Mouse (Mus musculus) neural tube, embryonic 11.5 days (tissue): Measurements from ENCODE around the gene Mndal. TPM values are rescaled to one million over a fixed set of nuclear protein-coding genes. Genes with fewer than 3 reads are reported as not detected.
"Not testable (repeated sequence)": the region's sequence is repeated elsewhere in the genome, so short reads cannot be mapped to it uniquely, and the experiment has no call there.

Experiments
- ATAC-seq: fragments of 200-750 bp; cut with Nextera tagmentation; 2 replicates; pipeline ENCODE4 v1.8.0; 2017; ENCODE audit warnings: moderate number of reproducible peaks, mild to moderate bottlenecking, moderate TSS enrichment, moderate library complexity; ENCODE audit not compliant: insufficient read depth, low FRiP score, low TSS enrichment
- DNase-seq: peaks from one replicate; pipeline ENCODE4 v3.0.0-alpha.2; 2015; ENCODE audit warnings: low spot score
- H3K27ac ChIP-seq: fragments of 300-500 bp; sonication (generic); 2 replicates; pipeline ENCODE4 v1.5.1; 2014; ENCODE audit warnings: low read depth, mild to moderate bottlenecking, low read length
- H3K27me3 ChIP-seq: fragments of 300-500 bp; sonication (generic); 2 replicates; pipeline ENCODE4 v1.6.1; 2014; ENCODE audit warnings: mild to moderate bottlenecking, low read length, mixed read lengths; ENCODE audit not compliant: control insufficient read depth, insufficient read depth
- H3K36me3 ChIP-seq: fragments of 300-500 bp; sonication (generic); 2 replicates; pipeline ENCODE4 v1.6.1; 2014; ENCODE audit warnings: mild to moderate bottlenecking, low read length, moderate library complexity, mixed read lengths; ENCODE audit not compliant: control insufficient read depth, insufficient read depth
- H3K4me1 ChIP-seq: fragments of 300-500 bp; sonication (generic); 2 replicates; pipeline ENCODE4 v1.6.1; 2014; ENCODE audit warnings: low read length, mixed read lengths; ENCODE audit not compliant: control insufficient read depth, insufficient read depth
- H3K4me2 ChIP-seq: fragments of 300-500 bp; sonication (generic); 2 replicates; pipeline ENCODE4 v1.6.1; 2014; ENCODE audit warnings: low read depth, mild to moderate bottlenecking, moderate library complexity
- H3K4me3 ChIP-seq: fragments of 300-500 bp; sonication (generic); 2 replicates; pipeline ENCODE4 v1.5.1; 2014; ENCODE audit warnings: low read depth, low read length
- H3K9ac ChIP-seq: fragments of 300-500 bp; sonication (generic); 2 replicates; pipeline ENCODE4 v1.6.1; 2014; ENCODE audit warnings: mild to moderate bottlenecking, low read length
- H3K9me3 ChIP-seq: fragments of 300-500 bp; sonication (generic); 2 replicates; pipeline ENCODE4 v1.6.1; 2016; ENCODE audit warnings: low read length; ENCODE audit not compliant: control insufficient read depth
- WGBS: fragments of 180-500 bp; shearing (Covaris S2); extraction: QIAGEN DNeasy Blood & Tissue Kit; methylation state at CpG from one replicate; pipeline ENCODE4 v1.1.7; 2014; 5-methylcytosine and 5-hydroxymethylcytosine counted together
- polyA plus RNA-seq: library from polyadenylated mRNA; unstranded; fragments of >200 nt; fragmentation: Nextera tagmentation; extraction: Ambion mirVana; gene quantifications from 2 replicates; pipeline ENCODE4 v1.2.1, GENCODE M21; 2014

Gene Mndal
- 0.42 and 0.48 TPM in 2 replicates for polyA plus RNA-seq

GRCm38 (mm10) chr1:173941924-173942779, at the start of gene Mndal, which contains the start of gene Ifi203:
TSS of gene Mndal (minus strand) at chr1:173942491.
TSS of gene Ifi203 (minus strand) at chr1:173942672.
- not testable (repeated sequence) for H3K4me1 ChIP-seq, H3K27ac ChIP-seq, DNase-seq, H3K4me2 ChIP-seq, H3K9me3 ChIP-seq, H3K9ac ChIP-seq, ATAC-seq, H3K36me3 ChIP-seq, H3K4me3 ChIP-seq, H3K27me3 ChIP-seq
- 76% methylated on average over 3 of the region's 3 CpGs for WGBS

DNA sequence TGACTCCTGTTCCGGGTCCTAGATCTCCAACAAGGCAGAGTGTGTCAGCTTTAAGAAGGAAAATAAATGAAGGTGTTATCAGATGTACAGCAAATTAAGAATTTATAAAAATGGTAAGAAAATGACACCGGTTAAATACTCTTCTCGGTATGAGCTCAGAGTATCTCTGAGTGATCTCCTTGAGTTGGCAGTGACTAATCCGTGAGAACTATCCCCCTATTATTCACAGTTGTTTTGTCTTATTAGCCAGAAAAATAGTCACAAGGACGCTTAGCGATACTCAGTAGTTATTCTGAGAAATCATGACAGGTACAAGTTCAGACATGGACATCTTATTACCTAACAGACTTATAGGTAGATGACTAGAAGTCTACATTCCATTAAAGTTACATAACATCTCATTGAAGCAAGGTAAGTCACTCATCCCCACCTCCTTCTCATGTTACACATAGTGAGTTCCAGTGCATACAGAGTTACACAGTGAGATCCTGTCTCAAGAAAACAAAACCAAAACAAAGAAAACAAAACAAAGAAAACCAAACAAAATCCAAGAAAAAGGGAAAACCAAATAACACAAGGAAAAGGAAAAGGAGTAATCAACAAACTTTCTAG, 40.5 kb upstream of the Mndal start, which contains the start of gene Ifi202b:
Gene Ifi202b, minus strand, starts transcription at position 51 of the 612 bp plus-strand sequence.
- not testable (repeated sequence) for H3K36me3 ChIP-seq, H3K27ac ChIP-seq, H3K9me3 ChIP-seq, H3K4me3 ChIP-seq, H3K4me1 ChIP-seq, H3K9ac ChIP-seq, H3K4me2 ChIP-seq, ATAC-seq, DNase-seq, H3K27me3 ChIP-seq
- whole genome bisulfite sequencing = 94% methylated on average over 6 of the region's 6 CpGs

DNA sequence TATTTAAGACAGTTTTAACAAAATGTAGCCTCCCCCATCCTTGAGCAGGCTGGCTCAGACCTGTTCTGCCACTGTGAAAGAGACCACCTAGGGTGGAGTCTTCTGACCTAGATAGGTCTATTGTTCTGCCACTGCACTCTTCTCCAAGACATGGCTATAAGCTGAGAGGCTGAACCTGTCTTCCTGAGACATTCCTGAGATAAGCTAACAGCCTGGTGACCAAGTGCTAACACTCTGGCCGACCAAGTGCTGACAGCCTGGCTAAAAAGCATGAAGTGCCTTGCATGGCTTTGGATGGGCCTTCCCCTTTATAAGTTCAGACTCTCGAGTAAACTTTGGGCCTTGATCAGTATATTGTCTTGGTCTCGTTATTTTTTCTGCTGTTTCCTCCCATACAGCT, 38.7 kb upstream of the Mndal start:
- H3K4me1 ChIP-seq, H3K9ac ChIP-seq, ATAC-seq, H3K4me3 ChIP-seq, H3K27ac ChIP-seq, H3K9me3 ChIP-seq, DNase-seq, H3K36me3 ChIP-seq, H3K27me3 ChIP-seq, H3K4me2 ChIP-seq: not testable (repeated sequence)
- 72% methylated on average over 3 of the region's 3 CpGs for WGBS

- no peak for ATAC-seq
- H3K4me2 ChIP-seq = no peak overlapping the region
- no peak overlapping the region for H3K27ac ChIP-seq
- no peaks in the 10 kb centered on the region for H3K36me3 ChIP-seq
- DNase-seq = no peak
- no peaks in the 10 kb centered on the region for H3K9me3 ChIP-seq
- no peak overlapping the region for H3K4me3 ChIP-seq
- H3K27me3 ChIP-seq = no peaks in the 10 kb centered on the region
- no peaks in the 10 kb centered on the region for H3K4me1 ChIP-seq
- no peak overlapping the region for H3K9ac ChIP-seq
Observed at GRCm38 (mm10) chr1:173977622-173978021, 35.3 kb upstream of the Mndal start.

DNA sequence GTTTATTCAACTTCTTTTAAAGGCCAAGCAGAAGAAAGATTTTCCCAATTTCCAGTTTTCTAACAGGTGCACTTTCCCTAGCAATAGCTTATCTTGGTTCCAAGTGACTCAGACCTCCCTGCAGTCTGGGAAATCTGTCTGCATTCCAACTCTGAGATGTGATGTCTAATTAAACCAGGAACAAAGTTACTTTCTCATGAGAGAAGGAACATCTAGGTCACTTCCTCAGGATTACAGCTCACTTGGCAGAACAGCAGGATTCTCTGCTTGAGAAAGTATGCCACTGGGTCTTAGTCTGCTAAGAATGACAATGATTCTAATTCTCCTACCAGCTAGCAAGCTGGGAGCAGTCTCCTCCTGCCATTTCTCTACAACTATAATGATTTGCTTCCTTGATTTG, 30.8 kb upstream of the Mndal start:
- no peak overlapping the region for H3K4me2 ChIP-seq
- no peak for ATAC-seq
- no peak for DNase-seq

DNA sequence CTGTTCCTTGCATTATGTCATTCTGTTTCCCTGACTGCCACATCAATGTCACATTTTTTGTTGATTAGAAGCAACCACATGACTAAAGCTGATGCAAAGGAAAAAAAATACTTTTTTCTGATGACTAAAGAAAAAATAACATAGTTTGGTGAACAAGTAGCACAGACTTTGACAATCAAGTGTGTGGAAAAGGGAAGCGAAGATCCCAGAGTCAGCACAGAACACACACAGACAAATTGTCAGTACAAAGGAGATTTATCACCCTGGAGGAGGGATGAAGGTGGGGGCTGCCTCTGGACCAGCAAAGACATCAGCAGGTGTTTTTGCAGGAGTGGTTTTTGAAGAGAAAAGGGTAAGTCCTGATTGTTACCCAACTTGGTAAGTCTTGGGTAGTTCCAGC, 19.2 kb upstream of the Mndal start:
- H3K9ac ChIP-seq, DNase-seq, H3K4me2 ChIP-seq, H3K4me1 ChIP-seq, ATAC-seq, H3K9me3 ChIP-seq, H3K4me3 ChIP-seq, H3K36me3 ChIP-seq, H3K27ac ChIP-seq, H3K27me3 ChIP-seq: not testable (repeated sequence)
- 64% methylated on average over 1 of the region's 1 CpGs for WGBS

More for the DNA sequence above, 30.8 kb upstream of the Mndal start:
- no peak overlapping the region for H3K4me3 ChIP-seq
- no peaks in the 10 kb centered on the region for H3K9me3 ChIP-seq
- H3K9ac ChIP-seq = no peak overlapping the region
- H3K36me3 ChIP-seq = no peaks in the 10 kb centered on the region
- no peak overlapping the region for H3K27ac ChIP-seq
- H3K4me1 ChIP-seq = no peaks in the 10 kb centered on the region
- no peaks in the 10 kb centered on the region for H3K27me3 ChIP-seq

DNA sequence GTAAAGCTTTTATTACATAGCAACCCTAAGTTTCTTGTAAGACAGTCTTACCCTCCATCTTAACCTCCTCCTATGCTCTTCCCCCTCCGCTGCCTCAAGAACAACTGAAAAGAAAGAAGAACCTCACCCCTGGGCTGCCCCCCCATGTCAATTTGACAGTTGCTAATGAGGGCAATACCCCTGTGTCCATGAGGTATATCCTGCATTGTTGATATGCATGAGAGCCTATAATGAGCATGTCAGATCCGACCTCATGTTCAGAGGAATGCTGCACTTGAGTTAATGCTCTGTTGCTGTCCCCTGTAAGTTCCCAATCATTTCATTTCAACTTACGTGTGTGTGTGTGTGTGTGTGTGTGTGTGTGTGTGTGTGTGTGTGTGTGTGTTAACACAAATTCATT, 17.7 kb upstream of the Mndal start:
- DNase-seq, H3K4me1 ChIP-seq, H3K27me3 ChIP-seq, H3K4me2 ChIP-seq, H3K4me3 ChIP-seq, ATAC-seq, H3K9me3 ChIP-seq, H3K27ac ChIP-seq, H3K9ac ChIP-seq, H3K36me3 ChIP-seq: not testable (repeated sequence)
- 38% methylated on average over 3 of the region's 3 CpGs for WGBS

DNA sequence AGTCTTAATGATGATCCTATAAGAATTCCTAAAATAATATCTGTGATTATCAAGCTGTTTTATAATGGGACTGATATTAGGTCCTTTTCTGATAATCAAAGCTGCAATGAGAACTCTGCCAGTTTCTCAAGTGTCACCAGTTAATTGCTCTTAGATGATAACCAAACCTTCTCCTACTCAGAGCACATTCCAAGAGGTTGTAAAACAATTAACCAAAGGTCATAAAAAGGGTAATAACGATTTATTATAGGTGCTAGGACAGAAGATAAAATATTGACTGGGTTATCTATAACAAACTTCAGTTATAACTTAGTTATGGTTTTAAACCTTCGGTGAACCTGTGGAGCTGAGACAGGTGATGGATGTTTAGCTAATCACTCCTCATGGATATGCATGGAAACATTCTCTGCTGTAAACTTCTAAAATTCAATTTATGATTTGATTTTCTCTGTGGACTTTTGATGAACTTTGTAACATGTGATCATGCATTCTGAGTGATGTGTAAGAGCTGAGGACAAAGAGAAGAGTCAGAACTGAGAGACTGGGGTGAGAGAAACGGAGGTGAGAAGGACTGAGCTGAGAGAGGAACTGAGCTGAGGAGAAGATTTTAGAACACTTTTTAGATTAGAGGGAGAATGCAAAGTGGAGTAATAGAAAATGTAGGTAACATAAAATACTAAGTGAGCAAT, 13.7 kb upstream of the Mndal start:
- H3K4me3 ChIP-seq, H3K27ac ChIP-seq, DNase-seq, ATAC-seq, H3K9ac ChIP-seq, H3K9me3 ChIP-seq, H3K36me3 ChIP-seq, H3K4me2 ChIP-seq, H3K4me1 ChIP-seq, H3K27me3 ChIP-seq: not testable (repeated sequence)
- WGBS = 37% methylated on average over 3 of the region's 3 CpGs
